Mouse (Mus musculus) right cerebral cortex, postnatal 14 days (tissue): ENCODE measurements around the gene Fscb.

Experiments used
- DNase-seq: peaks from one replicate; pipeline ENCODE4 v3.0.0; 2022

The Fscb gene

GRCm38 (mm10) chr12:64474590-64474989 lies at the start of gene Fscb:
Gene Fscb (minus strand): TSS chr12:64474690.
- no peak for DNase-seq

DNA sequence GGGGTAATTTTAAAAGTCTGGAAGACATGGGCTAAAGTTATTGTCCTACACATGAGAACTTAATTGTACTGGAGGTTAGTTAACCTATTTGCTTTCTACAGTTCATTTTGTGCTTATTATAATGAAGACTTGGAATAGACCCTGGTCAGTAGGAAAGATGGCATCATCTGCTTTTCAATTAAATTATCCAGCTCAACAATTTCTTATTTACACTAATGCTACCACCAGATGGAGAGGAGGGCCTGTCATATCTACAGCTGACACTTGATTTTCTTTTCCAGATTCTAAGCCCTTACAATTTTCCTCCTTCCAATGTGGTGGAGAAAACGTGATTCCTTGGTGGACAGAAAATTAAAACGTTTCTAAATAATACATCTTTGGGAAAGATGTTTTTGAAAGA lies 42.3 kb upstream of the Fscb start:
- no peak for DNase-seq

GRCm38 (mm10) chr12:64513439-64513838 lies 38.9 kb upstream of the Fscb start:
- DNase-seq, result no peak

DNA sequence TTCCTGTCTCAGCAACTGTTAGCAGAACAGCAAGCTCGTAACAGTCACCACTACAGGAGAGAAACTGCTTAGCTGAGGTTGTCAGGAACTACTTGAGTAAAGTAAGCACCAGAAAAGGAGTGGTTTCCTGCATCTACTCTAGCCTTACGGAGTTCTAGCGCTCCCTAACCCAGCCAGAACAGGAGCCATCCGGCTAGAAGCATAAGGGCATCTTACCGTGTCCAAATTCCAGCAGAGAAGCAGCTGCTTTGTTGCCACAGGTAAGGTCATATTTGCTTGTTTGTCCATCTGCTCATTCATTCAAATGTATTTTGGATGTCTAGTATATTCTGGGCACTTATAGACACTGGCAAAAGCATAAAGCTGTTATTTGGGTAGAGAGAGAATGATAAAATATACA lies 23.2 kb upstream of the Fscb start:
- DNase-seq, result no peak

DNA sequence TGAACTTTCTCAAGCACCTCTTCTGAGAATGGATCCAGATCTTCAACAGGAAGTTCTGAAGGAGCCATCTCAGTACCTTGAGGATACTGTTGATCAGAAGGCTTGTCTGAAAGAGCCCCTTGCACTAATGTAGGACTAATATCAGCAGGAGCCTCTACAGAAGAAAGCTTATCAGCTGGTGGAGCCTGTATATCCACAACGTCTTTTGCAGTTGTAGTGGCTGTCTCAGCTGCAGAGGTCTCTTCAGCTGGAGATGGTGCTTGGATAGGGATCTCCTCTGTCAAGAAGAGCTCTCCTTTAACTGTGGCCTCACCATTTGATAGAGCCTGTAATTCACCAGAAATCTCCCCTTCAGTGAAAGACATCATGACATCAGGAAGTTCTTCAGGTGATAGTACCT lies 875 bp downstream of the Fscb start:
- DNase-seq, result no peak

GRCm38 (mm10) chr12:64473136-64473535 lies 1.4 kb downstream of the Fscb start:
- DNase-seq, result no peak

DNA sequence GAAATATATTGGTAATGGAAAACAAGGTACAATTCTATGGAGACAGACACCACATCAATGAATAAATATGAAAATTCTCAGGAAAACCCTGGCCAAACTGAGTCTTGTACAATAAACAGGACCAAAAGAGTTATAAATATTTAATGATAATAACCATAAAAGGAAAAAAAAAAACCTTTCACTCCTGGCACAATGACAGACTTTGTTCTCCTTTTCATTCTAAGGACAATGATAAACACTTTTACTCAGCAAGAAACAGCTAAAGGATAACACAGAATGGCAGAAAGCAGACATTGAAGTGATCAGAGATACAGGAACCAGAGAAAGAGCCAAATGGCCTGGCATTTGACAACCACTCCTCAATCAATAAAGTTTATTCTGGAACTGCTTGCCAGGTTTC lies 19.3 kb downstream of the Fscb start:
- DNase-seq, result no peak

- DNase-seq, result no peak
Observed at GRCm38 (mm10) chr12:64449911-64450310, 24.6 kb downstream of the Fscb start.

DNA sequence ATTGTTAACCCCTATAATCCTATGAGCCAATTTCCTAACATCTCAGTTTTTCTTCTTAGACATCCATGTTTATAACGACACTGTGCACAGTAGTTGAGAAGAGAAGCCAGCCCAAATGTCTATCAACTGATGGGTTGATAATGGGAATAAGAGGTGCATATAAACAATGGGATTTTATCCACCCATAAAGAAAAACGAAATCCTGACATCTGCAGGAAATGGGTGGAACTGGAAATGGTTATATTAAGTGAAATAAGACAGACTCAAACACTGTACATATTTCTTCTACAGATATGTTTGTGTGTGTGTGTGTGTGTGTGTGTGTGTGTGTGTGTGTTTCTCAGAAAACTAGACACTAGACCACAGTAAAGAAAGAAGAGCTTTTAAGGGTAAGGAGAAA lies 37.8 kb downstream of the Fscb start:
- DNase-seq, result no peak
